Mouse (Mus musculus): ENCODE results near the gene Asb8.

DNA sequence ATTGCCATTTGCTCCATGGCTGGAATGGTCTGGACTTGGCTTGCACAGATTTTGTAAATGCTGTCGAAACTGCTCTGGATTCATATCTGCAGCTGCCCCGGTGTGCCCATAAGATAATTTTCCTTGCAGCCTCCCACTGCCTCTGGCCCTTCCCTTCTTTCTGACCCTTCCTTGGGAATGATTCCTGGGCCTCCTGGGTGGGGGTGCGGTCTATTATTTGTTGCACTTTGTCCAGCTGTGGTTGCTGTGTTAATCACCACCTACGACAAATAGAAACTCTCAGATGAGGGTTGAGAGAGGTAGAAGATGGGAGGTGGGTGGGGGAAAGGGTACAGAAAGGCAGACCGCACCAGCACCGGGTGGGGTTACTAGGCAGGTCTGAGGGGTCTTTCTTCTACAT is 58.2 kb downstream of the Asb8 start:
- TF ChIP-seq CTCF (IDR thresholded peaks at IDR 0.05), result no peak
- no peak for TF ChIP-seq EP300 (IDR thresholded peaks at IDR 0.05)
